Mouse (Mus musculus) E14TG2a.4 (cell line): ENCODE data around the gene Gm20662.

Source experiments
- CTCF ChIP-seq: conservative IDR thresholded peaks from 2 replicates; pipeline ENCODE4 v1.5.1; 2014; ENCODE audit warnings: low read length
- NANOG ChIP-seq: IDR thresholded peaks from 2 replicates; pipeline ENCODE4 v1.6.1; 2014; ENCODE audit warnings: borderline replicate concordance, low read length, mixed read lengths
- POU5F1 ChIP-seq: IDR thresholded peaks from 2 replicates; pipeline ENCODE4 v1.6.1; 2014; ENCODE audit warnings: low read length, borderline replicate concordance

- TF ChIP-seq CTCF, result no peak
- no peak for TF ChIP-seq NANOG
- no peak for TF ChIP-seq POU5F1
Observed at GRCm38 (mm10) chr9:108083561-108083960, 87.4 kb downstream of the Gm20662 start.
